Mouse (Mus musculus): ENCODE results near the gene Mrps7. TPM values are rescaled to one million over a fixed set of nuclear protein-coding genes. Genes with fewer than 3 reads are reported as not detected.

The Mrps7 gene
- total and polyA plus RNA-seq, 3 experiments = 33.9 to 80.1 (median 74.6) TPM

DNA sequence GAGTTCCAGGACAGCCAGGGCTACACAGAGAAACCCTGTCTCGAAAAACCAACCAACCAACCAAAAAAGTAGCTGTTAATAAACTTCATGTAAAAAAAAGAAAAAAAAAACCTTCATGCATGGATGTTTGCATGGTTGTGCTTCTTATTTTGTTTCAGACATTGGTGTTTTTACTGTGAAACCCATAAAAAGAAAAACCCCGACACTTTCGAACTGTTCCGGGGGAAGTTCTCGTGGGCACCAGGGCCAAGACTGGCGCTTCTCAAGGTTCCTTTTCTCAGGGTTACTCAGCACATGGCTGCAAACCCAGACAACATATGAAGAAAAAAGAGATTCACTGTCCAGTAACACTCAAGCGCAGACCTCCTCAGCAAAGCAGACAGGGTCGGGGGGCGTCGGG, 29.1 kb downstream of the Mrps7 start:
- no peak for DNase-seq
- H3K36me3 ChIP-seq (ENCODE audit: control insufficient read depth, insufficient read depth, low read length) = no peaks in the 10 kb centered on the region
- H3K4me3 ChIP-seq = no peak overlapping the region
- H3K9ac ChIP-seq (ENCODE audit: low read depth, low read length) = no peak overlapping the region
- no peak overlapping the region for H3K27ac ChIP-seq
- WGBS = 79% methylated on average over 10 of the region's 10 CpGs
- H3K79me2 ChIP-seq (replicated peaks; ENCODE audit: control insufficient read depth, insufficient read depth, low read length) = no peaks in the 10 kb centered on the region
- H3K4me1 ChIP-seq (ENCODE audit: control insufficient read depth, insufficient read depth, low read length) = peaks cover 4% of the 10 kb centered on the region
- intact Hi-C loops (cut with DNase I) = loop anchor here (5.0 kb wide), 1 partner anchor 189 kb away; the partner anchor contains the start of gene Llgl2
- TF ChIP-seq EP300 (IDR thresholded peaks at IDR 0.05; ENCODE audit: insufficient read depth, low read depth, low read length) = no peak
- TF ChIP-seq POLR2A (IDR thresholded peaks at IDR 0.05; ENCODE audit: insufficient read depth, low read depth, low read length) = no peak
- no peak for TF ChIP-seq CTCF (IDR thresholded peaks at IDR 0.05)
- H3K27me3 ChIP-seq (ENCODE audit: control insufficient read depth, insufficient read depth, low read length) = no peaks in the 10 kb centered on the region

GRCm38 (mm10) chr11:115634109-115634508, 30.4 kb downstream of the Mrps7 start:
- DNase-seq = no peak
- WGBS = 62% methylated on average over 4 of the region's 4 CpGs
- H3K36me3 ChIP-seq (ENCODE audit: control insufficient read depth, insufficient read depth, low read length) = no peaks in the 10 kb centered on the region

DNA sequence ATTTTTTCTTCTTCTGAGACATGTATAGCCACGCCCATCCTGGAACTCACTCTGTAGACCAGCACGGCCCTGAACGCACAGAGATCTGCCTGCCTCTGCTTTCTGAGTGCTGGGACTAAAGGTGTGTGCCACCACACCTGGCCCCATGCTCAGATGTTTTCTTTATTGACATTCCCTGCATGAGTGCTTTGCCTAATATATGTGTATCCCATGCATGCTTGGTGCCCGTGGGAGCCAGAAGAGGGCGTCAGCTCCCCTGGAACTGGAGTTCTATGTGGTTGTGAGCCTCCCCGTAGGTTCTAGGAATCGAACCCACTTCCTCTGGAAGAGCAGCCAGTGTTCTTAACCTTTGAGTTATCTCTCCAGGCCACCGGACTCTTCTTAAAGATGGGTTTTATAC, 31.3 kb downstream of the Mrps7 start:
- TF ChIP-seq POLR2A (IDR thresholded peaks at IDR 0.05; ENCODE audit: insufficient read depth, low read depth, low read length) (no peak), EP300 (IDR thresholded peaks at IDR 0.05; ENCODE audit: insufficient read depth, low read depth, low read length) (no peak), CTCF (IDR thresholded peaks at IDR 0.05) (no peak)
- DNase-seq = no peak
- WGBS = 77% methylated on average over 8 of the region's 8 CpGs
- Histone ChIP-seq H3K36me3 (ENCODE audit: control insufficient read depth, insufficient read depth, low read length) (no peaks in the 10 kb centered on the region), H3K27ac (no peak overlapping the region), H3K4me3 (no peak overlapping the region), H3K79me2 (replicated peaks; ENCODE audit: control insufficient read depth, insufficient read depth, low read length) (no peaks in the 10 kb centered on the region), H3K9ac (ENCODE audit: low read depth, low read length) (no peak overlapping the region), H3K4me1 (ENCODE audit: control insufficient read depth, insufficient read depth, low read length) (peaks cover 3% of the 10 kb centered on the region; the same call in 1 of the 2 replicates), H3K27me3 (ENCODE audit: control insufficient read depth, insufficient read depth, low read length) (no peaks in the 10 kb centered on the region)
- intact Hi-C loops (cut with DNase I) = no loop called here

More at GRCm38 (mm10) chr11:115634109-115634508, 30.4 kb downstream of the Mrps7 start:
- no peak overlapping the region for H3K27ac ChIP-seq
- no peak overlapping the region for H3K9ac ChIP-seq (ENCODE audit: low read depth, low read length)
- no peaks in the 10 kb centered on the region for H3K79me2 ChIP-seq (replicated peaks; ENCODE audit: control insufficient read depth, insufficient read depth, low read length)
- H3K4me1 ChIP-seq (ENCODE audit: control insufficient read depth, insufficient read depth, low read length) = peaks cover 3% of the 10 kb centered on the region; the same call in 1 of the 2 replicates
- TF ChIP-seq CTCF (IDR thresholded peaks at IDR 0.05) (no peak), EP300 (IDR thresholded peaks at IDR 0.05; ENCODE audit: insufficient read depth, low read depth, low read length) (no peak), POLR2A (IDR thresholded peaks at IDR 0.05; ENCODE audit: insufficient read depth, low read depth, low read length) (no peak)
- H3K27me3 ChIP-seq (ENCODE audit: control insufficient read depth, insufficient read depth, low read length) = no peaks in the 10 kb centered on the region
- no peak overlapping the region for H3K4me3 ChIP-seq
- intact Hi-C loops (cut with DNase I) = loop anchor here (5.0 kb wide), 1 partner anchor 188 kb away; the partner anchor contains the start of gene Llgl2

- Histone ChIP-seq H3K79me2 (replicated peaks; ENCODE audit: control insufficient read depth, insufficient read depth, low read length) (no peaks in the 10 kb centered on the region), H3K9ac (ENCODE audit: low read depth, low read length) (no peak overlapping the region), H3K27ac (no peak overlapping the region), H3K27me3 (ENCODE audit: control insufficient read depth, insufficient read depth, low read length) (no peaks in the 10 kb centered on the region), H3K4me1 (ENCODE audit: control insufficient read depth, insufficient read depth, low read length) (peaks cover 3% of the 10 kb centered on the region; the same call in 1 of the 2 replicates), H3K36me3 (ENCODE audit: control insufficient read depth, insufficient read depth, low read length) (no peaks in the 10 kb centered on the region), H3K4me3 (no peak overlapping the region)
- TF ChIP-seq CTCF (IDR thresholded peaks at IDR 0.05) = no peak
- TF ChIP-seq POLR2A (IDR thresholded peaks at IDR 0.05; ENCODE audit: insufficient read depth, low read depth, low read length) = no peak
- no peak for TF ChIP-seq EP300 (IDR thresholded peaks at IDR 0.05; ENCODE audit: insufficient read depth, low read depth, low read length)
- intact Hi-C loops (cut with DNase I) = no loop called here
- no peak for DNase-seq
- 72% methylated on average over 8 of the region's 8 CpGs for WGBS
Measured at GRCm38 (mm10) chr11:115635484-115635883, 31.8 kb downstream of the Mrps7 start.

- Histone ChIP-seq H3K79me2 (replicated peaks; ENCODE audit: control insufficient read depth, insufficient read depth, low read length) (no peaks in the 10 kb centered on the region), H3K4me1 (ENCODE audit: control insufficient read depth, insufficient read depth, low read length) (peaks cover 3% of the 10 kb centered on the region; the same call in 1 of the 2 replicates), H3K27ac (no peak overlapping the region), H3K36me3 (ENCODE audit: control insufficient read depth, insufficient read depth, low read length) (no peaks in the 10 kb centered on the region), H3K4me3 (no peak overlapping the region), H3K9ac (ENCODE audit: low read depth, low read length) (no peak overlapping the region), H3K27me3 (ENCODE audit: control insufficient read depth, insufficient read depth, low read length) (no peaks in the 10 kb centered on the region)
- 69% methylated on average over 3 of the region's 3 CpGs for WGBS
- intact Hi-C loops (cut with DNase I) = no loop called here
- DNase-seq = no peak
- TF ChIP-seq EP300 (IDR thresholded peaks at IDR 0.05; ENCODE audit: insufficient read depth, low read depth, low read length) (no peak), CTCF (IDR thresholded peaks at IDR 0.05) (no peak), POLR2A (IDR thresholded peaks at IDR 0.05; ENCODE audit: insufficient read depth, low read depth, low read length) (no peak)
Measured at GRCm38 (mm10) chr11:115636960-115637359, 33.2 kb downstream of the Mrps7 start.

DNA sequence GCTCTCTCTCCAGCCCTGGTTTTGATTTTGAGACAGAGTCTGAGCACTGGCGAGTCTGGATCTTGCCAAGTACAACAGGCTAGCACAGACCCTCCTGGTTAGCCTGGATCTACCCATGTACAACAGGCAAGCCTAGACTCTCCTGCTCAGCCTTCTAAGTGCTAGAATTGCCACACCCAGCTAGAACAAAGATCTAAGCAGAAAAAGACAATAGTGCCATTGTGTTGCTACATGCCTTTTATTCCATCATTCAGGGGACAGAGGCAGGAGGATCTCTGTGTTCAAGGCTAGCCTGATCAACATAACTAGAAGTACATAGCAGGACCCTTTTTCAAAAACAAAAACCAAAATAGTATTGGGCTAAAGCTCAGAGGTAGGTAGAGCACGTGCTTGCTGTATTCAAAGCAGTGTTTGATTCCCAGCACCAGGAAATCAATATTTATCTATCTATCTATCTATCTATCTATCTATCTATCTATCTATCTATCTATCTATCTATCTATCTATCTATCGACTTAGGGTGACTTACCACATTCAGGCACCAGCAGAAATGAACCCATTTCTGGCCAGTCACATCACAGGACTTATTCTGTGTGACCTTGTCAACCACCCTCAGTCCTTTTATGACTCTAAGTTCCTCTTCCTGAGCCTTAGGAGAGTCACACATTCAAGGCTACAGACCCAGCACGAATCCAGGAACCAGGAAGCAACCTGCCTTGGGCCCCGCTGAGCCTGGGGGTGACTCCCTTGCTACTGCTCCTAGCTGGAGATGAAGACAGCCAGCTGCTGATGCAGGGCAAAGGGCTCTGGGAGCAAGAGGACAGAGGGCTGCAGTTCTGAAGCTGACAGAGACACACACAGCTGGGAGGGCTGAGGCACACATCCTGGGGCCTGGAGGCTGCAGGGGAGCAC, 35.0 kb downstream of the Mrps7 start:
- no peak overlapping the region for H3K27ac ChIP-seq
- no peaks in the 10 kb centered on the region for H3K79me2 ChIP-seq (replicated peaks; ENCODE audit: control insufficient read depth, insufficient read depth, low read length)
- TF ChIP-seq POLR2A (IDR thresholded peaks at IDR 0.05; ENCODE audit: insufficient read depth, low read depth, low read length) (no peak), EP300 (IDR thresholded peaks at IDR 0.05; ENCODE audit: insufficient read depth, low read depth, low read length) (no peak), CTCF (IDR thresholded peaks at IDR 0.05) (no peak)
- H3K27me3 ChIP-seq (ENCODE audit: control insufficient read depth, insufficient read depth, low read length) = no peaks in the 10 kb centered on the region
- 59% methylated on average over 5 of the region's 5 CpGs for WGBS
- no peak overlapping the region for H3K4me3 ChIP-seq
- H3K4me1 ChIP-seq (ENCODE audit: control insufficient read depth, insufficient read depth, low read length) = peaks cover 2% of the 10 kb centered on the region; the same call in 1 of the 2 replicates
- no peak for DNase-seq
- intact Hi-C loops (cut with DNase I) = no loop called here
- H3K36me3 ChIP-seq (ENCODE audit: control insufficient read depth, insufficient read depth, low read length) = no peaks in the 10 kb centered on the region
- no peak overlapping the region for H3K9ac ChIP-seq (ENCODE audit: low read depth, low read length)
